Mouse (Mus musculus): Measurements from ENCODE around the gene Ctnnd2. TPM values are rescaled to one million over a fixed set of nuclear protein-coding genes. Genes with fewer than 3 reads are reported as not detected.

The Ctnnd2 gene
- polyA plus RNA-seq, 1 experiment from 2014 or later = 26.0 TPM

DNA sequence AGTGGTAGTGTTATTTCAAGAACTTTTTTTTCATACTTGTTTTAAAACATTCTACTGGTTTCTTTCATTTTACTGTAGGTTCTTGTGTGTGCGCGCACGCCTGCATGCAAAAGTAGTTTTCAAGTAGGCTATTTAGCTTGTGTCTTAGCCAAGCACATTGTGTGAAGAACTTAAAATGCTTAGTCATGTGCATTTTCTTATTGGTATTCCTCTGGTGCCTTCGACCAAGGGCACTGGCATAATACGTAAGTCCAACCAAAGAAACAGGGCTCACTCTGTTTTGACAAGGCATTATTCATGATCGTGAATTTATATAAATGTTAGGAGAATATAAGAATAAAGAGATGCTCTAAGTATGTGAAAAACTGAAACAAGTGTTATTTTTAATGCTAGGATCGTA lies 278.4 kb downstream of the Ctnnd2 start:
- H3K27ac ChIP-seq = no peak overlapping the region
- H3K9me3 ChIP-seq = no peaks in the 10 kb centered on the region
- 90% methylated on average over 7 of the region's 7 CpGs for WGBS
- H3K27me3 ChIP-seq (ENCODE audit: insufficient read depth, poor library complexity, severe bottlenecking) = no peaks in the 10 kb centered on the region
- no peak overlapping the region for H3K4me3 ChIP-seq
- H3K36me3 ChIP-seq = no peaks in the 10 kb centered on the region
- DNase-seq (ENCODE audit: low spot score) = no peak
- peaks cover 12% of the 10 kb centered on the region; the same call in 1 of the 2 replicates for H3K4me1 ChIP-seq (replicated peaks)

DNA sequence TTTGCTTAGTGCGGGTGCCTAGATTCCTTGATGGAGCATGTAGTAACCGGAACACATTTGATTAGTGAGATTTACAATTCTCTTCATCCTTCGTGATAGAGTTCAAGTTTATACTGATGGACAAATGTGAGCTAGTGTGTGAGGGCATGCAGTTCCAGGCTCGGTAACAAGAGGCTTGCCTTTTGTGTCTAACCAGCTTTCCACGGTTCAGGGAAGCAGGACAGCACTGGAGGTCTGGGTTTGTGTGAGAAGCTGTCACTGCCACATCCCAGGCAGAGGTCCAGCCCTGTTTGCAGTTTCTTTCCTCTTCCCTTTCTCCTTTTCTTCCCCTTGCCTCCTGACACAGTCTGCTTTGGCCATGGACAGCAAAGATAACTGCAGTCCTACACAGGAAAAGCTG lies 279.5 kb downstream of the Ctnnd2 start:
- no peaks in the 10 kb centered on the region for H3K27me3 ChIP-seq (ENCODE audit: insufficient read depth, poor library complexity, severe bottlenecking)
- H3K27ac ChIP-seq = peak overlapping the region; percentile 18; the same call in 1 of the 2 replicates
- peaks cover 15% of the 10 kb centered on the region; the same call in 1 of the 2 replicates for H3K4me1 ChIP-seq (replicated peaks)
- no peaks in the 10 kb centered on the region for H3K36me3 ChIP-seq
- H3K4me3 ChIP-seq = no peak overlapping the region
- WGBS = 52% methylated on average over 5 of the region's 5 CpGs
- no peaks in the 10 kb centered on the region for H3K9me3 ChIP-seq
- no peak for DNase-seq (ENCODE audit: low spot score)

DNA sequence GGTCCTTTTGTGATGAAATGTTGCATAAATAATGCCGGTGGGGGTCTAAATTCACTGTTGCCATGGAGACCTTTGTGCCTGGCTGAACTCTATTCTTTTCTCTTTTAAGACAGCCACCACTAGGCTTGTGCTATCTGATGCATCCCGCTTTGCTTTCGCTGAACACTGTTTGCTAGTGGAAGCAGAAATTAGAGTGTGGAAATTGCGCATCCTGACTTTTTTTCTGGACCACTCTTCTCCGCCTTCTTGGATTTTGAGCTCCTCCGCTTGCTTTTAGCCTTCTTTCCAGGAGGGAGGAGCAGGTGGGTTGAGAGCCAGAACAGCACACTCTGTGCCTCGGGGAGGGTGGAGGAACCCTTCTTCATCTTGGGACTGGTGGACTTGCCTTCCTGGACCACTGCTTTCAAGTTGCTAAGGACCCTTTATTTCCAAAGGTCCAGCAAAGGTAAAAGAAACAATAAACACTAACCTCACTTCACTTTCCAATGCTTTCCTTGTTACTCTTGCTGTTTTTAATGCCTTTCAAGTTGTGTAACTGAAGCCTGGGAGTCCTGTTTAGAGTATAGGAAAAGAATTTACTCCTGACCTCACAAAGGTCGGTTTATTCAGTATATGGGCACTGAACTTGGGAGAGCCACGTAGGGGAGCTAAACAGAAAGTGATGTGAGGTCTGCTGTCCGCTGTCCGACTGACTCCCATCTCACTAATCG lies 285.3 kb downstream of the Ctnnd2 start:
- H3K36me3 ChIP-seq = no peaks in the 10 kb centered on the region
- no peaks in the 10 kb centered on the region for H3K27me3 ChIP-seq (ENCODE audit: insufficient read depth, poor library complexity, severe bottlenecking)
- H3K27ac ChIP-seq = peak overlapping the region; percentile 90
- DNase-seq (ENCODE audit: low spot score) = peak; percentile 68
- H3K9me3 ChIP-seq = no peaks in the 10 kb centered on the region
- H3K4me1 ChIP-seq (replicated peaks) = peaks cover 41% of the 10 kb centered on the region
- WGBS = 24% methylated on average over 12 of the region's 12 CpGs
- peak overlapping the region; percentile 55 for H3K4me3 ChIP-seq

DNA sequence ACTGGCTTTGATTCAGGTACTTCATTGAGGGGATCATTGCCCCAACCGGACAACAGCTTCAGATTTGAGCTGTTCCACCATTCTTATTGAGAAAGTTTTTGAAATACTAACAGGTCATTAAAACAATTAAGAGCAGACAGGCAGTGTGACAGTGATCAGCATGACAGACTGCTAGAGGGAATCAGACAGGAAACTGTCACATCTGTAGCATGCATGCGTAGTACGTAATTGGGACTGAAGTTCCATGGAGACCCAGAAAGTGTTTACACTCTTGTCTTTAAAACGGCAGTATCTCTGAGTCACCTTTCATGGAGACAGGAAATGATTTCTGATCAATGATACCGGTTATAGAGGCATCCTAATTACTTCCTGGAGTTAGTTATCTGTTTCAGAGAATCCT lies 286.3 kb downstream of the Ctnnd2 start:
- no peaks in the 10 kb centered on the region for H3K9me3 ChIP-seq
- H3K27ac ChIP-seq = peak overlapping the region; percentile 90; the same call in 1 of the 2 replicates
- H3K27me3 ChIP-seq (ENCODE audit: insufficient read depth, poor library complexity, severe bottlenecking) = no peaks in the 10 kb centered on the region
- H3K36me3 ChIP-seq = no peaks in the 10 kb centered on the region
- no peak for DNase-seq (ENCODE audit: low spot score)
- peaks cover 49% of the 10 kb centered on the region for H3K4me1 ChIP-seq (replicated peaks)
- peak overlapping the region; percentile 55 for H3K4me3 ChIP-seq
- 51% methylated on average over 5 of the region's 5 CpGs for WGBS

DNA sequence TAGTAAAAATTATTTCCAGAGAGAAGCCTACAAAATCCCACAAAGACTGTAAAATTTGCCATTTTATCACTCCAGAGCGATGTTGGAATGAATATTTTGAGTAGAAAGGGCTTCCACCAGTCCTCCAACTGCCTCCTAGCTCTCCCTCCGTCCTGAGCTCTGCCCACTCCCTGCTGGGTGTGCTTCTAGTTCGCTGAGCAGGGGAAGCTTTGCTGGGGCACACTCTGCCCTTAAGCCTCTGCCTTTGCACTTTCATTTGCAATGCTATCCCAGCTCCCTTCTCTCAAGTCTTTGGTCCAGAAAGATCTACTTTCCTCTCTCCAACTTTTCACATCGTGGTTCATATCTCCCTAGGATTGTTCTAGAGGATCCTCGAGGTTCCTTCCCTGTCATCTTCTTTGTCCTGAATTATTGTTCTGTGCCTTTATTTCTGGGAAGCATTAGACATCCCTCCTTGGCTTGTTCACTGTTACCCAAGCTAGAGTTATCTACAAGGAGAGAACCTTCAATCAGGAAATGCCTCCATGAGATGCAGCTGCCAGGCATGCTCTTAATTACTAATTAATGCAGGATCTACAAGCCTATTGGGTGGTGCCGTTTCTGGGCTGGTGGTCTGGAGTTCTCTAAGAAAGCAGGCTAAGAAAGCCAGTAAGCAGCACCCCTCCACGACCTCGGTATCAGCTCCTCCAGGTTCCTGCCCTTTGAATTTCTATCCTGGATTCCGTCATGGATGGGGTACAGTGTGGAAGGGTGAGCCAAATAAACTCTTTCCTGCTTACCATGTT lies 288.1 kb downstream of the Ctnnd2 start:
- Histone ChIP-seq H3K27ac (peak overlapping the region; percentile 50; the same call in 1 of the 2 replicates), H3K4me1 (replicated peaks) (peaks cover 49% of the 10 kb centered on the region), H3K4me3 (no peak overlapping the region; the same call in 1 of the 2 replicates), H3K36me3 (no peaks in the 10 kb centered on the region), H3K27me3 (ENCODE audit: insufficient read depth, poor library complexity, severe bottlenecking) (no peaks in the 10 kb centered on the region), H3K9me3 (no peaks in the 10 kb centered on the region)
- no peak for DNase-seq (ENCODE audit: low spot score)
- 44% methylated on average over 9 of the region's 9 CpGs for WGBS

DNA sequence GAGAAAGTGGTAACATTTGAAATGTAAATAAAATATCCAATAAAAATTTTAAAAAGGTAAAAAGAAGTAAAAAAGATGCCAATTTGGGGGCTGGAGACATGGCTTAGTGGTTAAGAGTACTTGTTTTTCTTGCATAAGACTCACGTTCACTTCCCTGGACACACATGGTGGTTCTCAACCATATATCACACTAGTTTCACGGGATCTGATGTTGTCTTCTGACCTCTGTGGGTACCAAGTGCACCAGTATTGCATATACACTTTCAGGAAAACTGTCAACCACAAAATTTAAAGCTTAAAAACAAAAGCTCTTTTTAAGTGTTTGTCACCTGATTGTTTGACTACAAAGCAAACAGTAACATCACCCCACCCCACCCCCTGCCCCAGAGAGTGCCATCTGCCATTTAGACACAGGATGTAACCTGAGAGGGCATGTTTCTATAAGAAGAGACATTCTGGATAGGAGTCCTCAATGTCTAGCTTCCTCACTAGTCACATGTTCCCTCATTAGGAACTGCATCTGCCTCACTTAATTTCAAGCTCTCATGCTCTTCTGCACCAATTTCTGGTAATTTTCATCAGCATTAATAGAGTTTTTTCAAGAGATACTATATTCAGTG lies 290.5 kb downstream of the Ctnnd2 start:
- 68% methylated on average over 2 of the region's 2 CpGs for WGBS
- H3K27ac ChIP-seq = no peak overlapping the region
- H3K9me3 ChIP-seq = no peaks in the 10 kb centered on the region
- no peaks in the 10 kb centered on the region for H3K36me3 ChIP-seq
- DNase-seq (ENCODE audit: low spot score) = no peak
- H3K4me1 ChIP-seq (replicated peaks) = peaks cover 40% of the 10 kb centered on the region
- H3K27me3 ChIP-seq (ENCODE audit: insufficient read depth, poor library complexity, severe bottlenecking) = no peaks in the 10 kb centered on the region
- no peak overlapping the region for H3K4me3 ChIP-seq

DNA sequence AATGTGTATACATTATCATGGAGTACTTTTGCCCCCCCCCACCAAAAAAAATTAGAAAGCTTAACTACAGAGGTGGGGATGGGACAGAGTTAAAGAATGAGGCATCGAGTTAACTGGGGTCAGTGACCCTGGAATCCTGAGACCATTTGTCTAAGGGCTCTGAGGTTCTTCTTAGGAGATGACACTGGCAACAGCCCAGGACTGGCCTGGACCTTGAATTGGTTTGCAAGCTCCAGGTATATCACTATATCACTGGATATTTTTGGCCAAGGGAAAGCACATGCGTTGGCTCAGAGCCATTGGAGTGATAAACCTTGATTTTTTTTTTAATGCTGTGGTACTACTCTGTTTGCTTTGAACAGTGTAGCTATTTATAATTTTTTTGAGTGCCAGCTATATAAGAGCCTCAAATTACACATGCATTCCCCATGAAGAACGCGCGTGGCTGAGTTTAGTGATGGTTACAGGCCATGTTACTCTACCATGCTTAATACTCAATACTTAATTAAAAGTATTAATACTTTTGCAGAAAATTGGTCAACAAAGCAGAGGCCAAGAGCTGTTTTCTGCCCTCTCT lies 291.2 kb downstream of the Ctnnd2 start:
- no peaks in the 10 kb centered on the region for H3K36me3 ChIP-seq
- no peak overlapping the region for H3K27ac ChIP-seq
- no peaks in the 10 kb centered on the region for H3K27me3 ChIP-seq (ENCODE audit: insufficient read depth, poor library complexity, severe bottlenecking)
- no peak overlapping the region for H3K4me3 ChIP-seq
- DNase-seq (ENCODE audit: low spot score) = no peak
- 88% methylated on average over 5 of the region's 5 CpGs for WGBS
- H3K9me3 ChIP-seq = no peaks in the 10 kb centered on the region
- peaks cover 34% of the 10 kb centered on the region for H3K4me1 ChIP-seq (replicated peaks)

DNA sequence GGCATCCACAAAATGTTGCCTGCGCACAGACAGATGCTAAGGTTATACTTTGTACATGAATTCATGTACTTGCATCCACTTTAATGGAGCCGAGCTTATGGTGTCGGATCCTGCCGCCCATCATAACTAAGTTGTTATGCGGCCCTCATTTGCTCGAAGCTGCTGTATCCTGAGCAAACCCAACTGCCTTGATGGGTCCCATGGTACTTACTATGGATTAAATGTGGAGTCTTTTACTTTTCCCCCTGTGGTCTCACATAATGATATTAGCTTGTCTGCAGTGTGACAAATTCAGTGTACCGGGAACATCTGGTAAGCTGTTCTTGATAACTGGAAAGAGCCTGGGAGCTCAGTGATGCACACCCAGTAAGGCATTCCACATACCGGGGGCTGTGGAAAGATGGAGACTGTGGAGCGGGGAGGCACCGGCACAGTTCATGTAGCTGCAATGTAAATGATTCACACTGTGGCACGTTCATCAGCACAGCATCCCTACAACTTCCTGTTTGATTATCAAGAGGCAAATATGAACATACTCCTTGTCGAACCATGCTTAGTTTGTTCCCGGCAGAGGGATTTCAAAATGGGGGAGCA lies 294.7 kb downstream of the Ctnnd2 start:
- no peaks in the 10 kb centered on the region for H3K9me3 ChIP-seq
- H3K27me3 ChIP-seq (ENCODE audit: insufficient read depth, poor library complexity, severe bottlenecking) = no peaks in the 10 kb centered on the region
- 88% methylated on average over 13 of the region's 13 CpGs for WGBS
- no peak overlapping the region for H3K4me3 ChIP-seq
- no peak for DNase-seq (ENCODE audit: low spot score)
- H3K4me1 ChIP-seq (replicated peaks) = peaks cover 17% of the 10 kb centered on the region; the same call in 1 of the 2 replicates
- H3K36me3 ChIP-seq = no peaks in the 10 kb centered on the region
- no peak overlapping the region for H3K27ac ChIP-seq

DNA sequence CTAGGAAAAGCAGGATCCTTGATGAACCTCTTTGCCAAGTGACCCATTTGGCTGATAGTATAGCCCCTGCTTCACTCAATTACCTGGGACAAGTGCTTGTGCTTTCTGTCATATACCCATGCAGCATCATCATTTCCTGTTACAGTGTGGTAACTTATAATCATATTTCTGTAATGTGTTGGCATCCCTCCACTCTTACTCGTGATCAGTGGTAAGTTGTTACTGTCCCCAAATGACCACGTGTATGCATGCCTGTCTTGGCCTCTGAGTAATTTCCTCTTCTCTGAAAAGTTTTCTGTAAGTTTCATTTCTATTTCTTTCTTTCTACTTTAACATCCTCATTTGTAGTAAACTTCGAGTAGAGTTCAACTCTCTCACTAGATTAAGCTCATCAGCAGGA lies 296.4 kb downstream of the Ctnnd2 start:
- Histone ChIP-seq H3K4me3 (no peak overlapping the region), H3K4me1 (replicated peaks) (0 out of 2 replicates have a peak, but pooled peaks cover 4% of the 10 kb centered on the region), H3K27ac (no peak overlapping the region), H3K9me3 (no peaks in the 10 kb centered on the region), H3K36me3 (no peaks in the 10 kb centered on the region), H3K27me3 (ENCODE audit: insufficient read depth, poor library complexity, severe bottlenecking) (no peaks in the 10 kb centered on the region)
- 93% methylated on average over 3 of the region's 3 CpGs for WGBS
- DNase-seq (ENCODE audit: low spot score) = no peak

DNA sequence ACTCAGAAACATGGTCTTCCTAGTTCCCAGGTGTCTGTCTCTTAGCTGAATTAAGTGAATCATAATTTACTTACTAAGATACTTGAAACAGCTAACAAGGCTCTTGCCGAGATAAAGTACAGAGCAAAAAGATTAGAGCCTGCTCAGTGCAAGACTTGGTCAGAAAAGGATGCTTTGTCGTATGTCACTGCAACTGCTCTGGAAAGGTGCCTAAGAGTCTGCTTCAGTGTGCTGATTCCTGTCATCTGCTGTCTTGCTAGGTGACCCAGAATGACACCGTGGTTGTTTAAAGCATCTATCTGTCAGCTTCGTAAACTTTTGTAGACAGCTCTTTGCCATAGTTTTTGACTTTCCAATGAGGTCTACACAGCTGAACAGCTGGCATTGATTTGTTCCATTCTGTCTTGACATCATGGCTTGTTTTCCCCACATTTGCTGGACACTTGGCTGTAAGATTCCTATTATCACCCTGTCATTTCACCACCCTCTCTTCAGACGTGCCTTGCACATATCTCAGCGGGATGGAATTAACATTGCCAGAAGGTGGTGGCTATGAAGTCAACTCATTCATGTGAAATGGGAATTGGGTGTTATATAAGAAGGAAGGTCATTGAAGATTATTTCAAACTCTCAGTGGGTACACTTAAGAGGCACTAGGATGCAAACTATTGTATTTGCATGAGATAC lies 299.0 kb downstream of the Ctnnd2 start:
- Histone ChIP-seq H3K27me3 (ENCODE audit: insufficient read depth, poor library complexity, severe bottlenecking) (no peaks in the 10 kb centered on the region), H3K9me3 (no peaks in the 10 kb centered on the region), H3K4me3 (no peak overlapping the region), H3K36me3 (no peaks in the 10 kb centered on the region), H3K4me1 (replicated peaks) (0 out of 2 replicates have a peak, but pooled peaks cover 4% of the 10 kb centered on the region), H3K27ac (no peak overlapping the region)
- DNase-seq (ENCODE audit: low spot score) = peak; percentile 18
- WGBS = 53% methylated on average over 6 of the region's 6 CpGs

DNA sequence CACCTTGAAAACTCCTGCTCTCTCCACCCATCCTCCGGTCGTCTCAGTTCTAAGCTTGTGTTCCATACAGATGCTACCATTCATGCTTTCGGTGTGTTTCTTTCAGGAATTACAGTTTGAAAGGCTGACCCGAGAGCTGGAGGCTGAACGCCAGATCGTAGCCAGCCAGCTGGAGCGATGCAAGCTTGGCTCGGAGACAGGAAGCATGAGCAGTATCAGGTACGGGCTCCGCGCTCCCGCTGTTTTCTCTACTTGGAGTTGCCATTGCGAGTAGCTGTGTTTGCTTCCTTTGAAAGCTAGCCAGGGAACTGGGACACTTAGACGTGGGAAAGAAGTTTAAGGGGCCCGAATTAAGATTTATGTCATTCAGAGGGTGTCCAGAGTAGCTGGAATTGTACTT lies 308.3 kb downstream of the Ctnnd2 start:
- Histone ChIP-seq H3K27me3 (ENCODE audit: insufficient read depth, poor library complexity, severe bottlenecking) (no peaks in the 10 kb centered on the region), H3K4me1 (replicated peaks) (no peaks in the 10 kb centered on the region), H3K9me3 (no peaks in the 10 kb centered on the region), H3K4me3 (no peak overlapping the region), H3K27ac (no peak overlapping the region), H3K36me3 (peaks cover 7% of the 10 kb centered on the region; the same call in 1 of the 2 replicates)
- no peak for DNase-seq (ENCODE audit: low spot score)
- WGBS = 87% methylated on average over 15 of the region's 15 CpGs

DNA sequence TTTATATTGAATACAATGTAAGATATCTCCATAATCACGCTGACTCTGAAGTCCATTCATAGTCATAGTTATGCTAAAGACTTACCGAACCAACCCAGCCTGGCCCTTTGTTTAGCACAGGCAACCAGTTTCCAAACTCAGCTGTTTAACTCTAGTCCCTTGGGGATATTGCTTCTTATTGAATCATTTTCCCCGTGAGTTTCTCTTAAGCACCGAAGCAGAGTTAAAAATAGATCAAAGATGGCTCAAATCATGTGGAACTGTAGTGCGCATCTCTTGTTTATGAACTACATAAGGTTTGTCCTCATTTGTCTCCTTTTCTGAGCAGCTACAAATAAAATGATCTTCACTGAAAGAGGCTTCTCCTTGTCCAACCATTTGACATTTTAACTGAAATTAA lies 334.1 kb downstream of the Ctnnd2 start:
- 63% methylated on average over 5 of the region's 5 CpGs for WGBS

More for the DNA sequence above, 334.1 kb downstream of the Ctnnd2 start:
- Histone ChIP-seq H3K9me3 (no peaks in the 10 kb centered on the region), H3K36me3 (peaks cover 7% of the 10 kb centered on the region), H3K27ac (no peak overlapping the region), H3K27me3 (ENCODE audit: insufficient read depth, poor library complexity, severe bottlenecking) (no peaks in the 10 kb centered on the region), H3K4me1 (replicated peaks) (peaks cover 4% of the 10 kb centered on the region; the same call in 1 of the 2 replicates), H3K4me3 (no peak overlapping the region)
- no peak for DNase-seq (ENCODE audit: low spot score)
